Mouse (Mus musculus): ENCODE data around the gene Setd1b. TPM values are rescaled to one million over a fixed set of nuclear protein-coding genes. Genes with fewer than 3 reads are reported as not detected.

Setd1b gene
- 2.2 and 5.2 TPM in 2 replicates for polyA plus RNA-seq (2021; fragmentation: Nextera tagmentation)
- long read RNA-seq, experiment 1, partial matches to known transcripts, result 0 of 1 reads
- long read RNA-seq, experiment 1, other reads (novel, unspliced or antisense), result 1 of 1 reads
- long read RNA-seq, experiment 2, partial matches to known transcripts, result 0 of 3 reads
- long read RNA-seq, experiment 2, other reads (novel, unspliced or antisense), result 3 of 3 reads

GRCm38 (mm10) chr5:123142161-123143157 is at the start of gene Setd1b:
Gene Setd1b (plus strand): TSS chr5:123142193.

GRCm38 (mm10) chr5:123132308-123133071 is 9.5 kb upstream of the Setd1b start, which contains the start of gene Rhof:
Gene Rhof (minus strand): TSS chr5:123132692.

GRCm38 (mm10) chr5:123169284-123169683 is 27.3 kb downstream of the Setd1b start, which contains the start of gene Psmd9:
Gene Psmd9 (plus strand): TSS chr5:123169413.

GRCm38 (mm10) chr5:123182651-123183050 is 40.7 kb downstream of the Setd1b start, which contains the start of gene Hpd:
Gene Hpd (minus strand): TSS chr5:123182727.

Other genes starting within 250 kb of the Setd1b start
- 4.2 and 6.5 TPM in 2 replicates for gene Kdm2b, start 152.4 kb upstream of the Setd1b start, polyA plus RNA-seq (2021; fragmentation: Nextera tagmentation)
- gene Orai1, start 127.1 kb upstream of the Setd1b start, polyA plus RNA-seq (2021; fragmentation: Nextera tagmentation), result 2.6 and 13.1 TPM in 2 replicates
- 0.63 and 0.91 TPM in 2 replicates for gene Morn3, start 95.2 kb upstream of the Setd1b start, polyA plus RNA-seq (2021; fragmentation: Nextera tagmentation)
- 5.7 and 7.5 TPM in 2 replicates for gene Tmem120b, start 73.8 kb upstream of the Setd1b start, polyA plus RNA-seq (2021; fragmentation: Nextera tagmentation)
- gene Rhof, start 9.5 kb upstream of the Setd1b start, polyA plus RNA-seq (2021; fragmentation: Nextera tagmentation), result 27.3 and 34.6 TPM in 2 replicates
- gene Psmd9, start 27.2 kb downstream of the Setd1b start, polyA plus RNA-seq (2021; fragmentation: Nextera tagmentation), result 40.8 and 55.6 TPM in 2 replicates
- 0.10 TPM in 1 of 2 replicates, not detected in the other for gene Hpd, start 40.5 kb downstream of the Setd1b start, polyA plus RNA-seq (2021; fragmentation: Nextera tagmentation)
- 0.49 and 0.95 TPM in 2 replicates for gene Wdr66, start 109.9 kb downstream of the Setd1b start, polyA plus RNA-seq (2021; fragmentation: Nextera tagmentation)
- 13.4 and 25.0 TPM in 2 replicates for gene Bcl7a, start 201.6 kb downstream of the Setd1b start, polyA plus RNA-seq (2021; fragmentation: Nextera tagmentation)